Mouse (Mus musculus): ENCODE measurements around the gene Slc7a3. TPM values are rescaled to one million over a fixed set of nuclear protein-coding genes. Genes with fewer than 3 reads are reported as not detected.

The Slc7a3 gene
- polyA plus RNA-seq, 1 experiment from 2014 or later: 3.2 TPM

GRCm38 (mm10) chrX:101065245-101065644 lies 20.6 kb downstream of the Slc7a3 start:
- Histone ChIP-seq H3K27me3 (ENCODE audit: control insufficient read depth, insufficient read depth, low read length) (no peaks in the 10 kb centered on the region), H3K36me3 (ENCODE audit: control insufficient read depth, insufficient read depth, low read length) (no peaks in the 10 kb centered on the region), H3K4me3 (replicated peaks; ENCODE audit: low read length) (no peak overlapping the region), H3K9ac (ENCODE audit: low read length) (no peak overlapping the region), H3K4me2 (ENCODE audit: low read depth, low read length) (no peak overlapping the region), H3K27ac (ENCODE audit: low read length) (no peak overlapping the region), H3K9me3 (replicated peaks; ENCODE audit: control insufficient read depth, low read length) (no peaks in the 10 kb centered on the region), H3K4me1 (ENCODE audit: control insufficient read depth, insufficient read depth, low read length) (no peaks in the 10 kb centered on the region)
- ATAC-seq (ENCODE audit: insufficient read depth, low FRiP score): no peak
- WGBS: 36% methylated on average over 1 of the region's 1 CpGs

DNA sequence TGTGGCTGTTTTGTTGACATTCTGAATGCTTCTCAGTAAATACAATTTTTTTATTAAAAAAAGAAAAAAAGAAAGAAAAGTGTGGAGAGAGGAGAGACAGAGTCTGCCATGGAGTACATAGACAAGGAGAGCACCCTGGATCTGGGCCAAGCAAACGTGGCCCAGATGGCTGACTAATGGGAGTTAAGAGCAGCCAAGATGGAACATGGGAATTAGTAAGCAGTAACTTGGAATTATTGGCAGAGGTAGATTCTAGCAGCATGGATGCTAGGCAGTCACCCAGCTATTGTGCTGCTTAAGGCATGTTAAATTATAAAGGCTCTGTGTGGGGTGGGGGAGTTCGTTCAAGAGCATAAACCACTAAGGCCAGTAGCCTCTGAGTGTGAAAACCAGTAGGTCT lies 22.3 kb downstream of the Slc7a3 start:
- ATAC-seq (ENCODE audit: insufficient read depth, low FRiP score): no peak
- 44% methylated on average over 2 of the region's 2 CpGs for WGBS
- no peaks in the 10 kb centered on the region for H3K9me3 ChIP-seq (replicated peaks; ENCODE audit: control insufficient read depth, low read length)

DNA sequence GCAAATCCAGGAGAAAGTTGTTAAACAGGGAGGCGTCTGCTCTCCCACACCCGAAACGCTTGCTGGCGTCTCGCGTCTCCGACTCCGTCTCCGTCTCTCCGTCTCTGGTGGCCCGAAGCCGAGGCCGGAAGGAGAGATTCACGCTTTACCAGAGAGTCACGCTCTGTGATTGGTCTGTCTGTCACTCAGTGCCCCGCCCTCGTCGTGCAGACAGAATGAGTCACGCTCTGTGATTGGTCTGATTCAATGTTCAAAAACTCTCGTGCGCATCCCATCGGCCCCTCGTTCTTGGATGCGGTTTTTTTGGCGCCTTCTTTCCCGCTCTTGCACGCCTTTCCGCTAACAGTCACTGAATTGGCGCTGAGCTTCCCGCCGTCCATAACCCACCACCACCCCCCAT lies 26.3 kb downstream of the Slc7a3 start, which contains the start of gene Tex11:
Gene Tex11 (minus strand): TSS at position 127 of the 400 bp plus-strand sequence.
- Histone ChIP-seq H3K4me1 (ENCODE audit: control insufficient read depth, insufficient read depth, low read length) (no peaks in the 10 kb centered on the region), H3K36me3 (ENCODE audit: control insufficient read depth, insufficient read depth, low read length) (no peaks in the 10 kb centered on the region), H3K4me3 (replicated peaks; ENCODE audit: low read length) (no peak within 1 kb of the TSS), H3K9ac (ENCODE audit: low read length) (no peak within 1 kb of the TSS), H3K9me3 (replicated peaks; ENCODE audit: control insufficient read depth, low read length) (no peaks in the 10 kb centered on the region), H3K4me2 (ENCODE audit: low read depth, low read length) (no peak within 1 kb of the TSS), H3K27ac (ENCODE audit: low read length) (no peak within 1 kb of the TSS), H3K27me3 (ENCODE audit: control insufficient read depth, insufficient read depth, low read length) (no peaks in the 10 kb centered on the region)
- WGBS: 86% methylated on average over 31 of the region's 31 CpGs
- ATAC-seq (ENCODE audit: insufficient read depth, low FRiP score): no peak

More for the DNA sequence above, 22.3 kb downstream of the Slc7a3 start:
- no peak overlapping the region for H3K27ac ChIP-seq (ENCODE audit: low read length)
- H3K36me3 ChIP-seq (ENCODE audit: control insufficient read depth, insufficient read depth, low read length): no peaks in the 10 kb centered on the region
- no peaks in the 10 kb centered on the region for H3K27me3 ChIP-seq (ENCODE audit: control insufficient read depth, insufficient read depth, low read length)
- no peak overlapping the region for H3K4me3 ChIP-seq (replicated peaks; ENCODE audit: low read length)
- no peaks in the 10 kb centered on the region for H3K4me1 ChIP-seq (ENCODE audit: control insufficient read depth, insufficient read depth, low read length)
- no peak overlapping the region for H3K4me2 ChIP-seq (ENCODE audit: low read depth, low read length)
- no peak overlapping the region for H3K9ac ChIP-seq (ENCODE audit: low read length)

Other genes starting within 250 kb of the Slc7a3 start
- gene Tex11, start 26.4 kb downstream of the Slc7a3 start, polyA plus RNA-seq (2015; fragmentation: Nextera tagmentation; extraction: Ambion mirVana): 0.13 TPM in 1 of 2 replicates, not detected in the other
- gene Snx12, start 136.5 kb upstream of the Slc7a3 start, polyA plus RNA-seq (2015; fragmentation: Nextera tagmentation; extraction: Ambion mirVana): 49.9 and 55.6 TPM in 2 replicates
- gene Foxo4, start 168.5 kb upstream of the Slc7a3 start, polyA plus RNA-seq (2015; fragmentation: Nextera tagmentation; extraction: Ambion mirVana): 2.1 and 2.5 TPM in 2 replicates
- not detected in 2 replicates for gene Gm614, start 178.0 kb upstream of the Slc7a3 start, polyA plus RNA-seq (2015; fragmentation: Nextera tagmentation; extraction: Ambion mirVana)
- gene Il2rg, start 182.2 kb upstream of the Slc7a3 start, polyA plus RNA-seq (2015; fragmentation: Nextera tagmentation; extraction: Ambion mirVana): 11.8 and 12.6 TPM in 2 replicates
- not detected in 2 replicates for gene Gm20489, start 183.0 kb upstream of the Slc7a3 start, polyA plus RNA-seq (2015; fragmentation: Nextera tagmentation; extraction: Ambion mirVana)
- 30.3 and 30.9 TPM in 2 replicates for gene Med12, start 188.0 kb upstream of the Slc7a3 start, polyA plus RNA-seq (2015; fragmentation: Nextera tagmentation; extraction: Ambion mirVana)
- gene Nlgn3, start 213.1 kb upstream of the Slc7a3 start, polyA plus RNA-seq (2015; fragmentation: Nextera tagmentation; extraction: Ambion mirVana): 7.3 and 7.7 TPM in 2 replicates